Mouse (Mus musculus): ENCODE results near the gene Cd320. TPM values are rescaled to one million over a fixed set of nuclear protein-coding genes. Genes with fewer than 3 reads are reported as not detected.
A peak's percentile ranks its signal among the peaks of the same experiment; 100 is the strongest.

Cd320 gene
- polyA plus RNA-seq, 1 experiment from 2014 or later, result 32.7 TPM

DNA sequence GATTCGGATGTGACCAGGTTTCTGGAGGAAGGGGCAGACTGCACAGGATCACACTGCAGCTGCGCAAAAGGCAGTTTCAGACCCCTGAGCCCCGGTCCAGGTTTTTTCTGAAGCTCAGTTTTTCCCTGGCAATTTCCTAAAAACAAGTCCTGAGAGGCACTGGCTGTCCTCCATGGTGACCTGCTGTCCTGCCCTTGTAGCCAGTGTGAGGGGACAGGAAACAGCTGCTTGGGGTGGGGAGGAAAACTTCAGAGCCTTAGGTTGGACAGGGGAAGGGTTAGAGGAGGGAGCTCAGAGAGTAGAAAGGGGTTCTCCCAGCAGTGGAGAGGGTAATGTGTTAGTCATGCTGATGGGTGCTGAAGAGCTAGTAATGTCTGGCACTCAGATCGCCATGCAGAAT is 29.9 kb upstream of the Cd320 start:
- no peak overlapping the region for H3K4me2 ChIP-seq (replicated peaks; ENCODE audit: low read depth)
- no peak overlapping the region for H3K4me3 ChIP-seq (ENCODE audit: low read depth, low read length)
- WGBS, result 59% methylated on average over 4 of the region's 4 CpGs
- no peaks in the 10 kb centered on the region for H3K9me3 ChIP-seq (ENCODE audit: control insufficient read depth, low read length)
- DNase-seq (ENCODE audit: low spot score) (no peak), ATAC-seq (ENCODE audit: low FRiP score, low TSS enrichment) (no peak)
- no peaks in the 10 kb centered on the region for H3K27me3 ChIP-seq (ENCODE audit: control insufficient read depth, insufficient read depth, low read length)
- H3K9ac ChIP-seq (ENCODE audit: low read length), result no peak overlapping the region
- H3K27ac ChIP-seq (replicated peaks), result peak overlapping the region; percentile 61; the same call in 1 of the 2 replicates
- TF ChIP-seq CTCF (IDR thresholded peaks at IDR 0.05; ENCODE audit: low read depth) (no peak), EP300 (optimal IDR thresholded peaks at IDR 0.05) (no peak)
- H3K36me3 ChIP-seq (ENCODE audit: control insufficient read depth, insufficient read depth, low read length), result no peaks in the 10 kb centered on the region
- peaks cover 4% of the 10 kb centered on the region; the same call in 1 of the 2 replicates for H3K4me1 ChIP-seq (replicated peaks; ENCODE audit: control insufficient read depth, insufficient read depth)

DNA sequence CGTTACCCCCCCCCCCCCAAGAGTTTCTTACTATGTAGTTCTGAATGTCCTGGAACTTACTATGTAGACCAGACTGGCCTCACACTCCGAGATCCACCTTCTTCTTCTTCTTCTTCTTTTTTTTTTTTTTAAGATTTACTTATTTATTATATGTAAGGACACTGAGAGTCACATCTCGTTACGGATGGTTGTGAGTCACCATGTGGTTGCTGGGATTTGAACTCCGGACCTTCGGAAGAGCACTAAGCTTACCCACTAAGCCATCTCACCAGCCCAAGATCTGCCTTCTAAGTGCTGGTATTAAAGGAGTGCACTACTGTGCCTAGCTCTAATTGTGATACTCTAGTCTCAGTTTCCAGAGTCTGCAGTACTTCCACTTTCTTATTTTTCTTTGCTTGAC is 27.5 kb upstream of the Cd320 start:
- Histone ChIP-seq H3K9me3 (ENCODE audit: control insufficient read depth, low read length) (no peaks in the 10 kb centered on the region), H3K4me2 (replicated peaks; ENCODE audit: low read depth) (no peak overlapping the region), H3K36me3 (ENCODE audit: control insufficient read depth, insufficient read depth, low read length) (peaks cover 2% of the 10 kb centered on the region; the same call in 1 of the 2 replicates), H3K9ac (ENCODE audit: low read length) (no peak overlapping the region), H3K27me3 (ENCODE audit: control insufficient read depth, insufficient read depth, low read length) (no peaks in the 10 kb centered on the region), H3K27ac (replicated peaks) (no peak overlapping the region), H3K4me3 (ENCODE audit: low read depth, low read length) (no peak overlapping the region), H3K4me1 (replicated peaks; ENCODE audit: control insufficient read depth, insufficient read depth) (peaks cover 7% of the 10 kb centered on the region; the same call in 1 of the 2 replicates)
- TF ChIP-seq CTCF (IDR thresholded peaks at IDR 0.05; ENCODE audit: low read depth) (no peak), EP300 (optimal IDR thresholded peaks at IDR 0.05) (no peak)
- ATAC-seq (ENCODE audit: low FRiP score, low TSS enrichment), result no peak
- DNase-seq (ENCODE audit: low spot score), result no peak
- WGBS, result 88% methylated on average over 6 of the region's 6 CpGs

DNA sequence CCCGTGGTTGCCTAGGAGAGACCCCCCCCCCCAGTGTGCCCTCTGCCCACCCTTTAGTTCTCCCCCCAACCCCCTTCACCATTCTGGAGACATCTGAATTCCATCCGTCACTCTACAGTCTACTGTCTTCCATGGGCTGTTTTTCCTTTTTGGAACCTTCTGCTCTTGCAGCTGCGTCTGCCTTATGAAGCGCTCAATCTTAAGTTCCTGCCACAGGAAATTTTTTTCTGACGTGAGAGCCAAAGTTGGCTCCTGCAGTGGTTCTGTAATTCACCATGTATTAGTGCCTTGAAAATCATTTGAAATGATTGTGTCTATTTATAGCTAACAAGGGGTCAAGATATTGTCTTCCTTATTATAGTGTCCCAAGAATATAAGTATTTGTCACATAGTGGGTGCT is 26.3 kb upstream of the Cd320 start:
- H3K27ac ChIP-seq (replicated peaks), result peak overlapping the region; percentile 91
- no peak for TF ChIP-seq CTCF (IDR thresholded peaks at IDR 0.05; ENCODE audit: low read depth)
- TF ChIP-seq EP300 (optimal IDR thresholded peaks at IDR 0.05), result no peak
- DNase-seq (ENCODE audit: low spot score), result no peak
- peaks cover 5% of the 10 kb centered on the region; the same call in 1 of the 2 replicates for H3K36me3 ChIP-seq (ENCODE audit: control insufficient read depth, insufficient read depth, low read length)
- 50% methylated on average over 5 of the region's 5 CpGs for WGBS
- ATAC-seq (ENCODE audit: low FRiP score, low TSS enrichment), result no peak
- H3K27me3 ChIP-seq (ENCODE audit: control insufficient read depth, insufficient read depth, low read length), result no peaks in the 10 kb centered on the region
- H3K9ac ChIP-seq (ENCODE audit: low read length), result no peak overlapping the region
- H3K4me3 ChIP-seq (ENCODE audit: low read depth, low read length), result peak overlapping the region; percentile 54
- H3K4me1 ChIP-seq (replicated peaks; ENCODE audit: control insufficient read depth, insufficient read depth), result peaks cover 7% of the 10 kb centered on the region; the same call in 1 of the 2 replicates
- H3K9me3 ChIP-seq (ENCODE audit: control insufficient read depth, low read length), result no peaks in the 10 kb centered on the region
- H3K4me2 ChIP-seq (replicated peaks; ENCODE audit: low read depth), result peak overlapping the region; percentile 88

DNA sequence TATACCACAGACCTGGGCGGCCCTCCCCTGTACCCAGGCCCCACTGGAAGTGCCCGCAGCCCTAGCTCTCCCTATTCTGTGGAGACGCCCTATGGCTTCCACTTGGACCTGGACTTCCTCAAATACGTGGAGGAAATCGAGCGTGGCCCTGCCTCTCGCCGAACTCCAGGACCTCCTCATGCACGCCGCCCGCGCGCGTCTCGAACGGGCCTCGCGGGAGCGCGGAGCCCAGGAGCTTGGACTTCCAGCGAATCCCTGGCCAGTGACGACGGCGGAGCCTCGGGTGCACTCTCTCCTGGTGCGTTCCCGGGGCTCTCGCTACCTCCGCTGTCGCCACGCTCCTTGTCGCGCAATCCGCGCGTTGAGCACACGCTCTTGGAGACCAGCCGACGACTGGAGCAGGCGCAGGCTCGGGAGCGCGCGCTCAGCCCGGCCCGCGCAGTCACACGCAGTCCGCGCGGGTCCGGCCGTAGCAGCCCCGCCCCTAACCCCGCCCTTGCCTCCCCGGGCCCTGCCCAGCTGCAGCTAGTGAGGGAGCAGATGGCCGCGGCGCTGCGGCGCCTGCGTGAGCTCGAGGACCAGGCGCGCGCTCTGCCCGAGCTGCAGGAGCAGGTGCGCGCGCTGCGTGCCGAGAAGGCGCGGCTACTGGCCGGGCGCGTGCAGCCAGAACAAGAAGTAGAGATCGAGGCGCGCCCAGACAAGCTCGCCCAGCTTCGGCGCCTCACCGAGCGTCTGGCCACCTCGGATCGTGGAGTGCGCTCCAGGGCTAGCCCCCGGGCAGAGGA is 25.5 kb upstream of the Cd320 start:
- WGBS, result under 1% methylated on average over 85 of the region's 89 CpGs

DNA sequence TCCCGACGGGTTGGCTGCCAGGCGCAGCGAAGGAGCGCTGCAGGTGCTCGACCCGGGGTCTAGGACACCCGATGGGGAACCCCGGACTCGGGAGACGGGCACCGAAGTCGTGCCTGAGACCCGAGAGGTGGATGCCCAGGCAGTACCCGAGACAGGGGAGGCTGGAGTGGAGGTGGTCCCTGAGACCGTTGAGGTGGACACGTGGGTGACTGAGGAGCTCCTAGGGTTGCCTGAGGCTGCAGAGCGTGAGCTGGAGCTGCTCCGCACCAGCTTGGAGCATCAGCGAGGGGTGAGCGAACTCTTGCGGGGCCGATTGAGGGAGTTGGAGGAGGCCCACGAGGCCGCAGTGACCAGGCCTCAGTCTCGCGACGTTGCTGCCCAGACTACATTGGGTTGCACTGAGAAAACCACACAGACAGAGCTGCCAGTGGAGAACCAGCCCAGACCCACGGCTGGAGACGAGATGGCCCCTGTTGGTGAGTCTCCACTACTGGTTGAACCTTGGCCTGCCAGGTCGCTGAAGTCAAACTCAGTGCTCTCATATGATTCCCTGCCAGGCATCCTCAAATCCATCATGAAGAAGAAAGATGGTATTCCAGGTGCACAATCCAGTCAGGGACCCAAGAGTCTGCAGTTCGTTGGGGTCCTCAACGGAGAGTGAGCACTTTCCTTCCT is 24.8 kb upstream of the Cd320 start:
- 21% methylated on average over 33 of the region's 33 CpGs for WGBS
- Histone ChIP-seq H3K4me3 (ENCODE audit: low read depth, low read length) (peak overlapping the region; percentile 54), H3K4me2 (replicated peaks; ENCODE audit: low read depth) (peak overlapping the region; percentile 88), H3K4me1 (replicated peaks; ENCODE audit: control insufficient read depth, insufficient read depth) (peaks cover 7% of the 10 kb centered on the region; the same call in 1 of the 2 replicates), H3K27ac (replicated peaks) (peak overlapping the region; percentile 91), H3K36me3 (ENCODE audit: control insufficient read depth, insufficient read depth, low read length) (peaks cover 13% of the 10 kb centered on the region; the same call in 1 of the 2 replicates), H3K27me3 (ENCODE audit: control insufficient read depth, insufficient read depth, low read length) (no peaks in the 10 kb centered on the region), H3K9ac (ENCODE audit: low read length) (peak overlapping the region; percentile 72), H3K9me3 (ENCODE audit: control insufficient read depth, low read length) (no peaks in the 10 kb centered on the region)
- no peak for DNase-seq (ENCODE audit: low spot score)
- TF ChIP-seq CTCF (IDR thresholded peaks at IDR 0.05; ENCODE audit: low read depth), result no peak
- TF ChIP-seq EP300 (optimal IDR thresholded peaks at IDR 0.05), result no peak
- ATAC-seq (ENCODE audit: low FRiP score, low TSS enrichment), result peak; percentile 43

More for the DNA sequence above, 25.5 kb upstream of the Cd320 start:
- ATAC-seq (ENCODE audit: low FRiP score, low TSS enrichment) (peak; percentile 98), DNase-seq (ENCODE audit: low spot score) (peak; percentile 98)
- no peak for TF ChIP-seq EP300 (optimal IDR thresholded peaks at IDR 0.05)
- no peak for TF ChIP-seq CTCF (IDR thresholded peaks at IDR 0.05; ENCODE audit: low read depth)
- Histone ChIP-seq H3K27ac (replicated peaks) (peak overlapping the region; percentile 91), H3K9ac (ENCODE audit: low read length) (peak overlapping the region; percentile 72), H3K9me3 (ENCODE audit: control insufficient read depth, low read length) (no peaks in the 10 kb centered on the region), H3K36me3 (ENCODE audit: control insufficient read depth, insufficient read depth, low read length) (peaks cover 13% of the 10 kb centered on the region; the same call in 1 of the 2 replicates), H3K4me1 (replicated peaks; ENCODE audit: control insufficient read depth, insufficient read depth) (peaks cover 7% of the 10 kb centered on the region; the same call in 1 of the 2 replicates), H3K4me2 (replicated peaks; ENCODE audit: low read depth) (peak overlapping the region; percentile 88), H3K4me3 (ENCODE audit: low read depth, low read length) (peak overlapping the region; percentile 54), H3K27me3 (ENCODE audit: control insufficient read depth, insufficient read depth, low read length) (no peaks in the 10 kb centered on the region)
